In genomic region chr3:30510105-30510504, GRCm38 (mm10) we compare ENCODE assay signal across 8 mouse cellular contexts. TPM values are rescaled to one million over a fixed set of nuclear protein-coding genes. Genes with fewer than 3 reads are reported as not detected.
DNase-seq lines count a peak whose midpoint lies in the region; ATAC-seq and TF ChIP-seq lines count a peak whose summit lies in the region.

No protein-coding gene starts in this region.

- WGBS in heart, adult 2 months, result 21% methylated on average over 16 of the region's 16 CpGs
- 1% methylated on average over 16 of the region's 16 CpGs for WGBS in forebrain, embryonic 15.5 days
- WGBS in neural tube, embryonic 11.5 days, result under 1% methylated on average over 16 of the region's 16 CpGs

- H3K9me3 ChIP-seq in forebrain, embryonic 15.5 days, result no peaks in the 10 kb centered on the region
- H3K9me3 ChIP-seq in neural tube, embryonic 11.5 days (ENCODE audit: control insufficient read depth, low read length), result no peaks in the 10 kb centered on the region

- peaks cover 2% of the 10 kb centered on the region for H3K27me3 ChIP-seq in heart, adult 2 months (ENCODE audit: control insufficient read depth, insufficient read depth, low read length)
- H3K27me3 ChIP-seq in forebrain, embryonic 15.5 days, result peaks cover 72% of the 10 kb centered on the region
- peaks cover 50% of the 10 kb centered on the region for H3K27me3 ChIP-seq in neural tube, embryonic 11.5 days (ENCODE audit: control insufficient read depth, insufficient read depth, low read length)

- no peak for ATAC-seq in forebrain, embryonic 15.5 days (replicated peaks)
- no peak for ATAC-seq in neural tube, embryonic 11.5 days (ENCODE audit: insufficient read depth, low FRiP score, low TSS enrichment)

- TF ChIP-seq EP300 in heart, adult 2 months (IDR thresholded peaks at IDR 0.05; ENCODE audit: insufficient read depth, low read depth, low read length), result no peak

- H3K4me2 ChIP-seq in forebrain, embryonic 15.5 days (replicated peaks), result peak overlapping the region; percentile 90; the same call in 1 of the 2 replicates
- H3K4me2 ChIP-seq in neural tube, embryonic 11.5 days (ENCODE audit: low read depth), result peak overlapping the region; percentile 58

- peaks cover 1% of the 10 kb centered on the region; the same call in 1 of the 2 replicates for H3K4me1 ChIP-seq in heart, adult 2 months (ENCODE audit: control insufficient read depth, insufficient read depth, low read length)
- H3K4me1 ChIP-seq in forebrain, embryonic 15.5 days, result peaks cover 57% of the 10 kb centered on the region
- H3K4me1 ChIP-seq in neural tube, embryonic 11.5 days (ENCODE audit: control insufficient read depth, insufficient read depth, low read length), result peaks cover 15% of the 10 kb centered on the region

- no peak for TF ChIP-seq CTCF in heart, adult 2 months (IDR thresholded peaks at IDR 0.05)
- TF ChIP-seq CTCF in left cerebral cortex, adult 2 months (IDR thresholded peaks at IDR 0.05), result no peak

- DNase-seq in heart, adult 2 months, result peak; percentile 21 to 31
- DNase-seq in heart, postnatal 14 days, result no peak
- peak; percentile 27 for DNase-seq in kidney, postnatal 14 days
- DNase-seq in neural tube, embryonic 11.5 days (ENCODE audit: low spot score), result peak; percentile 39
- DNase-seq in left cerebral cortex, adult 2 months (ENCODE audit: extremely low spot score in 1 of 2, low spot score in 2 of 2), result no peak
- DNase-seq in thymus, postnatal 25 days, result no peak
- no peak for DNase-seq in natural killer cell, adult 2 months (ENCODE audit: low spot score in 2 of 2)

- H3K36me3 ChIP-seq in heart, adult 2 months (ENCODE audit: control insufficient read depth, insufficient read depth, low read length), result no peaks in the 10 kb centered on the region
- no peaks in the 10 kb centered on the region for H3K36me3 ChIP-seq in forebrain, embryonic 15.5 days
- no peaks in the 10 kb centered on the region for H3K36me3 ChIP-seq in neural tube, embryonic 11.5 days (ENCODE audit: control insufficient read depth, insufficient read depth, low read length)

- intact Hi-C loops in heart, adult 2 months (cut with DNase I), result loop anchor here (10.0 kb wide), 2 partner anchors 295 to 405 kb away; no protein-coding TSS in a partner anchor
- intact Hi-C loops in heart, postnatal 14 days (cut with DNase I), result loop anchor here (2.0 to 5.0 kb wide), 3 partner anchors 148 to 618 kb away; no protein-coding TSS in a partner anchor
- intact Hi-C loops in left cerebral cortex, adult 2 months (cut with DNase I), result loop anchor here (10.0 kb wide), 1 partner anchor 495 kb away; no protein-coding TSS in a partner anchor

- H3K4me3 ChIP-seq in heart, adult 2 months, result peak overlapping the region; percentile 80
- peak overlapping the region; percentile 48; the same call in 1 of the 2 replicates for H3K4me3 ChIP-seq in forebrain, embryonic 15.5 days
- H3K4me3 ChIP-seq in neural tube, embryonic 11.5 days (ENCODE audit: low read depth, low read length), result peak overlapping the region; percentile 60; the same call in 1 of the 2 replicates
- H3K4me3 ChIP-seq in left cerebral cortex, adult 2 months, result no peak overlapping the region

- H3K9ac ChIP-seq in heart, adult 2 months (ENCODE audit: low read depth, low read length), result no peak overlapping the region
- no peak overlapping the region for H3K9ac ChIP-seq in forebrain, embryonic 15.5 days (replicated peaks)
- no peak overlapping the region for H3K9ac ChIP-seq in neural tube, embryonic 11.5 days (ENCODE audit: low read length)

- no peak for TF ChIP-seq POLR2A in heart, adult 2 months (IDR thresholded peaks at IDR 0.05; ENCODE audit: insufficient read depth, low read depth, low read length)

- no peaks in the 10 kb centered on the region for H3K79me2 ChIP-seq in heart, adult 2 months (replicated peaks; ENCODE audit: control insufficient read depth, insufficient read depth, low read length)

- peak overlapping the region; percentile 95 for H3K27ac ChIP-seq in heart, adult 2 months
- H3K27ac ChIP-seq in forebrain, embryonic 15.5 days (replicated peaks), result no peak overlapping the region
- no peak overlapping the region for H3K27ac ChIP-seq in neural tube, embryonic 11.5 days (ENCODE audit: low read depth, low read length)
- H3K27ac ChIP-seq in left cerebral cortex, adult 2 months, result no peak overlapping the region

RNA-seq across cellular contexts. Expression of gene Mecom, which starts 37.7 kb away (rescaled TPM):
- 10 to 100 TPM; 12.5 to 18.6 TPM for total RNA-seq in heart, adult 2 months (2021)
- 5.2 and 11.9 TPM in 2 replicates for polyA plus RNA-seq in heart, adult 2 months (2012; rRNA removed)
- 10 to 100 TPM; 21.8 to 28.1 TPM for total RNA-seq in heart, postnatal 14 days (2021)
- 2.2 and 2.4 TPM in 2 replicates for polyA plus RNA-seq in forebrain, embryonic 15.5 days (2015; fragmentation: Nextera tagmentation; extraction: Ambion mirVana)
- 31.8 and 32.1 TPM in 2 replicates for polyA plus RNA-seq in neural tube, embryonic 11.5 days (2014; fragmentation: Nextera tagmentation; extraction: Ambion mirVana)
- 1 to 10 TPM; 2.1 to 4.1 TPM for total RNA-seq in left cerebral cortex, adult 2 months (2021)

Comparison
In these comparisons a context has a peak if more than half of its experiments do, and no peak if none do; other contexts are left out.
1. DNase-seq: peak in heart, adult 2 months (2 of 2), kidney, postnatal 14 days (single experiment) and neural tube, embryonic 11.5 days (single experiment); none in heart, postnatal 14 days (0 of 2), left cerebral cortex, adult 2 months (0 of 2), thymus, postnatal 25 days (single experiment) and natural killer cell, adult 2 months (0 of 2).